Mouse (Mus musculus) heart, postnatal 0 days (tissue): ENCODE measurements around the gene Ucn3. TPM values are rescaled to one million over a fixed set of nuclear protein-coding genes. Genes with fewer than 3 reads are reported as not detected.

Source experiments
- ATAC-seq: fragments of 200-750 bp; cut with Nextera tagmentation; 2 replicates; pipeline ENCODE4 v1.8.0; 2017; ENCODE audit warnings: low read depth, moderate number of reproducible peaks, moderate library complexity; ENCODE audit not compliant: insufficient read depth
- DNase-seq: peaks from one replicate; pipeline ENCODE4 v3.0.0-alpha.2; 2016; ENCODE audit warnings: low spot score
- H3K27ac ChIP-seq: fragments of 300-500 bp; sonication (generic); 2 replicates; pipeline ENCODE4 v1.5.1; 2014; ENCODE audit warnings: low read depth, mild to moderate bottlenecking
- H3K27me3 ChIP-seq: fragments of 300-500 bp; sonication (generic); 2 replicates; pipeline ENCODE4 v1.6.1; 2014; ENCODE audit warnings: low read length, mixed read lengths; ENCODE audit not compliant: control insufficient read depth, insufficient read depth
- H3K36me3 ChIP-seq: fragments of 300-500 bp; sonication (generic); replicated peaks from 2 replicates; pipeline ENCODE4 v1.6.1; 2014; ENCODE audit warnings: low read length, mixed read lengths; ENCODE audit not compliant: control insufficient read depth, insufficient read depth
- H3K4me1 ChIP-seq: fragments of 300-500 bp; sonication (generic); 2 replicates; pipeline ENCODE4 v1.6.1; 2014; ENCODE audit warnings: antibody characterized with exemption; ENCODE audit not compliant: control insufficient read depth, insufficient read depth
- H3K4me2 ChIP-seq: fragments of 300-500 bp; sonication (generic); 2 replicates; pipeline ENCODE4 v1.6.1; 2014; ENCODE audit warnings: low read depth, mild to moderate bottlenecking, low read length, moderate library complexity
- H3K4me3 ChIP-seq: fragments of 300-500 bp; sonication (generic); 2 replicates; pipeline ENCODE4 v1.5.1; 2014; ENCODE audit warnings: low read depth, low read length
- H3K9ac ChIP-seq: fragments of 300-500 bp; sonication (generic); replicated peaks from 2 replicates; pipeline ENCODE4 v1.6.1; 2014; ENCODE audit warnings: low read depth, low read length, mixed read lengths
- H3K9me3 ChIP-seq: fragments of 300-500 bp; sonication (generic); replicated peaks from 2 replicates; pipeline ENCODE4 v1.6.1; 2016; ENCODE audit warnings: low read length; ENCODE audit not compliant: control insufficient read depth
- CTCF ChIP-seq: IDR thresholded peaks from 2 replicates; pipeline ENCODE4 v1.5.1; 2016; ENCODE audit warnings: antibody characterized with exemption, control low read depth, low read depth
- EP300 ChIP-seq: IDR thresholded peaks from 2 replicates; pipeline ENCODE4 v1.6.1; 2016; ENCODE audit warnings: antibody characterized with exemption, low read depth
- WGBS: fragments of 180-500 bp; shearing (Covaris S2); extraction: QIAGEN DNeasy Blood & Tissue Kit; methylation state at CpG from one replicate; pipeline ENCODE4 v1.1.7; 2014; 5-methylcytosine and 5-hydroxymethylcytosine counted together
- polyA plus RNA-seq: library from polyadenylated mRNA; unstranded; fragments of >200 nt; fragmentation: Nextera tagmentation; extraction: Ambion mirVana; gene quantifications from 2 replicates; pipeline ENCODE4 v1.2.1, GENCODE M21; 2015
- total RNA-seq: library from RNA; depleted of rRNA; stranded (reverse); fragments of >200 nt; gene quantifications from 2 replicates; pipeline ENCODE4 v1.2.3, GENCODE M21; 2014; ENCODE audit warnings: low replicate concordance; rRNA removed

The Ucn3 gene
- not detected in 2 replicates for total RNA-seq
- polyA plus RNA-seq: not detected in 2 replicates

DNA sequence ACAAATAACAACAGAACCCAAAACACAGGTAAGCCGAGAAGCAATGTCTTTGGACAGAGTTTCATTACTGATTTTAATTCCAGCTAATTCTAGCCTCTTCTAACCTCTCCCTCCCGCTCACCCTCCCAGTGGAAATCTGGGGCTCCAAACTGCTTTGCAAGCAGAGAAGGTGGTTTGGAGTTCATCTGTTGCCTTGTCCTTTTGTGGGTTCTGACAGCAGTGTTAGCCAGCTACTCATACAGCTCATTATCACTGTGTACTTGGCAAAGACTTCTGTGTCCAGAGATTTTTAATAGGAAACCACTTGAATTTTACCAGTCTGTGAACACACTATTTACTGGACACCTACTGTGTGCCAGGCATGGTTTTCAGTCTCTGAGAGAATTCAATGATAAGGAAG, at the start of gene Ucn3:
TSS of gene Ucn3 (minus strand) at position 101 of the 400 bp plus-strand sequence.
- ATAC-seq (no peak), DNase-seq (no peak)
- H3K4me1 ChIP-seq: no peaks in the 10 kb centered on the region
- H3K36me3 ChIP-seq: no peaks in the 10 kb centered on the region
- no peak within 1 kb of the TSS for H3K4me3 ChIP-seq
- H3K9me3 ChIP-seq: no peaks in the 10 kb centered on the region
- no peaks in the 10 kb centered on the region for H3K27me3 ChIP-seq
- no peak for TF ChIP-seq CTCF
- no peak for TF ChIP-seq EP300
- no peak within 1 kb of the TSS for H3K9ac ChIP-seq
- no peak within 1 kb of the TSS for H3K4me2 ChIP-seq
- WGBS: 55% methylated on average over 2 of the region's 2 CpGs
- no peak within 1 kb of the TSS for H3K27ac ChIP-seq

DNA sequence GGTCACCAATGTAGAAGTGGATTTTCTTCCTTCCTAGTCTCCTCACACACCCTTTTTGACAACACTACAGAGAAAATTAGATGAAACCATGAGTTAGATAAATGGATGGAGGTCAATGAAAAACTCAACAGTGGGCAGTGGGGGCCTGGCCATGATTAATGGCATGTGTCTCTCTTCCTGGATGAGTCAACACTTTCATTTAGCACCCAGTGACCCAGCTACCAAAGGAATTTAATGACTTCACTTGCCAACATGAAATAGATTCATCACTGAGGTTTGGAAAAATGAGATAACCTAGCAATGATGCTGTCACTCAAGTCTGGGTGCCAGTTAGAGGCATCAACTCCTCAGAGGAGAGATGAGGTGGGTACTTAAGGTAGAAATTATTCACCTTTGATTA, 46.9 kb upstream of the Ucn3 start:
- Histone ChIP-seq H3K4me1 (no peaks in the 10 kb centered on the region), H3K4me2 (no peak overlapping the region), H3K27me3 (no peaks in the 10 kb centered on the region), H3K4me3 (no peak overlapping the region), H3K36me3 (no peaks in the 10 kb centered on the region), H3K9me3 (no peaks in the 10 kb centered on the region), H3K27ac (no peak overlapping the region), H3K9ac (no peak overlapping the region)
- ATAC-seq: no peak
- TF ChIP-seq EP300: no peak
- TF ChIP-seq CTCF: no peak
- no peak for DNase-seq

DNA sequence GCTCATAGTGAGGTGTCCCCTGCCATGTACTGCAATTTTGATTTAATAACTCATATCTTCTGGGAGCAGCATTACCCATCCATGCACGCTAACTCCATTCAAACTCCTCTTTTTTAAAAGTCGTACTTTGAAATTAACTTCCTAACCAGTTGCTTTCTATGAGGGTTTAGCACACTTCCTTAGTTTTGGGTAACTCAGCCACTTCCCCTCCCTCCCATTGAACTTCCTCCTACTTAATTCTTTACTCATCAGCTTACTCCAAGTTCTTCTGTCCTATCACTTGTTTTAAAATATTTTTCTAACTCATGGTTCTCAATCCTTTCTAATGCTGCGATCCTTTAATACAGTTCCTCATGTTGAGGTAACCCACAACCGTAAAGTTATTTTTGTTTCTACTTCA, 23.7 kb upstream of the Ucn3 start:
- TF ChIP-seq EP300 (no peak), CTCF (no peak)
- no peak for DNase-seq
- Histone ChIP-seq H3K4me1 (no peaks in the 10 kb centered on the region), H3K4me3 (no peak overlapping the region), H3K9ac (no peak overlapping the region), H3K27me3 (no peaks in the 10 kb centered on the region), H3K9me3 (no peaks in the 10 kb centered on the region), H3K27ac (no peak overlapping the region), H3K36me3 (no peaks in the 10 kb centered on the region), H3K4me2 (no peak overlapping the region)
- no peak for ATAC-seq
- WGBS: 75% methylated on average over 4 of the region's 4 CpGs

DNA sequence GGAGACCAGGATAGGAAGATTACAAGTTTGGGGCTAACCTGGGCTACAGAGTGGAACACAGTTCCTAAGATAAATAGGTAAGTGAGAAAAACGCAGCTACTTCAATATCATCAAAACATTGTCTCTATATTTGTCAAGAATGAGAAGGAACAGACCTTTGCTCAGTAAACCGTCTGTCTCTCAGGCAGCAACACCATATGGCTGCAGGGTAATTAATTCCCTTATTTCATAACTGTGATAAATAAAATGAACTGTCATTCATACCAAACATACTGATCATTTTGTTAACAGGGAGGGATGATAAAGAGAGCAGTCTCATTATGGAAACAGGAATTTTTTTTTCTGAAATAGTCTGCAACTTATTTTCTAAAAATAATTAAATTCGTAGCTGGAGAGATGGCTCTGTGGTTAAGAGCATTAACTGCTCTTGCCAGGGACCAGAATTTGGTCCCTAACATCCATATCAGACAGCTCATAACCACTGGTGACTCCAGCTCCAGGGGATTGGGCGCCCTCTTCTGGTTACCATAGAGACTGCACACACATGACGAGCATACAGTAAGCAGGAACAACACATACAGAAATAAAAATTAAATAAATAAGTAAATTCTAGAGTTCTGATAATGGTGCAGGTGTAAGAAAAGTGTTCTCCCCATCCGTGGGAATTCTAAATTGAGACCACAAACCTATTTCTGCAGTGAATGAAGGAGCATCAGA, 6.2 kb upstream of the Ucn3 start:
- Histone ChIP-seq H3K27me3 (no peaks in the 10 kb centered on the region), H3K4me1 (no peaks in the 10 kb centered on the region), H3K4me2 (no peak overlapping the region), H3K27ac (no peak overlapping the region), H3K9me3 (no peaks in the 10 kb centered on the region), H3K9ac (no peak overlapping the region), H3K4me3 (no peak overlapping the region), H3K36me3 (no peaks in the 10 kb centered on the region)
- ATAC-seq (no peak), DNase-seq (no peak)
- TF ChIP-seq EP300: no peak
- no peak for TF ChIP-seq CTCF
- WGBS: 72% methylated on average over 6 of the region's 6 CpGs

DNA sequence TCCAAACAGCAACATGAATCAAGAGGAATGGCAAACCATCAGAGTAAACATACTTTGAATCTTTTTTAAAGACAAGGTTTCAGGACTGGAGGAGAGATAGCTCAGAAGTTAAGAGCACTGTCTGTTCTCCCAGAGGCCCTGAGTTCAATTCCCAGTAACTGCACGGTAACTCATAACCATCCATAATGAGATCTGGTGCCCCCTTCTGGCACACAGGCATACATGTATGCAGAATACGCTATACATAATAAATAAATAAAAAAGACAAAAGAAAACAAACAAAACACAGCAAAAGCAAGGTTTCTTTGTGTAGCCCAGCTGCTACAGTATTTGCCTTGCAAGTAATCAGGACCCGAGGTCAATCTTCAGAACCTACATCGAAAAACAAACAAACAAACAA, 4.3 kb upstream of the Ucn3 start:
- WGBS: 83% methylated on average over 4 of the region's 4 CpGs
- Histone ChIP-seq H3K4me2 (no peak overlapping the region), H3K9ac (no peak overlapping the region), H3K9me3 (no peaks in the 10 kb centered on the region), H3K36me3 (no peaks in the 10 kb centered on the region), H3K27ac (no peak overlapping the region), H3K4me3 (no peak overlapping the region), H3K27me3 (no peaks in the 10 kb centered on the region), H3K4me1 (no peaks in the 10 kb centered on the region)
- ATAC-seq (no peak), DNase-seq (no peak)
- TF ChIP-seq CTCF (no peak), EP300 (no peak)

DNA sequence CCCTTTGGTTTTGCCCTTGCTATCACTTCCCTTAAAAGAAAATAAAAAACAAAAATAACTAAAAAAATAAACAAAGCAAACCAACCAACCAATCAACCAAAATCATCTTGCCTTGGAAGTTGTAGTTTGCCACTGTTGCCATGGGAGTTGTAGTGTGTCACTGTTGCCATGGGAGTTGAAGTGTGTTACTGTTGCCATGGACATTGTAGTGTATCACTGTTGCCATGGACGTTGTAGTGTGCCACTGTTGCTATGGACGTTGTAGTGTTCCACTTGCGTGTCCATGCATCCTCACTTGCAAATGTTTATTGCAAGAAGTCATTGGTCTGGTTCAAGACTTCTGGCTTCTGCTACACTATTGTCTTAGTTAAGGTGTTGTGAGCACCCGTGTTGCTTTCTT, 2.1 kb upstream of the Ucn3 start:
- 71% methylated on average over 4 of the region's 4 CpGs for WGBS

More for the DNA sequence above, 2.1 kb upstream of the Ucn3 start:
- H3K27me3 ChIP-seq: no peaks in the 10 kb centered on the region
- no peak for DNase-seq
- TF ChIP-seq EP300 (no peak), CTCF (no peak)
- ATAC-seq: no peak
- no peak overlapping the region for H3K4me2 ChIP-seq
- no peak overlapping the region for H3K27ac ChIP-seq
- no peaks in the 10 kb centered on the region for H3K4me1 ChIP-seq
- H3K36me3 ChIP-seq: no peaks in the 10 kb centered on the region
- no peak overlapping the region for H3K9ac ChIP-seq
- no peaks in the 10 kb centered on the region for H3K9me3 ChIP-seq
- no peak overlapping the region for H3K4me3 ChIP-seq
